Mouse (Mus musculus) lung, adult 2 months (tissue): ENCODE results near the gene Mup21.

Experiments used
- CTCF ChIP-seq: fragments of 200-500 bp; IDR thresholded peaks from 2 replicates; pipeline ENCODE4 v1.5.1; 2011; ENCODE audit warnings: mild to moderate bottlenecking, low read length, control low read depth; ENCODE audit not compliant: insufficient read depth
- POLR2A ChIP-seq: fragments of 200-500 bp; IDR thresholded peaks from 2 replicates; pipeline ENCODE4 v1.6.1; 2011; ENCODE audit warnings: low read depth, mild to moderate bottlenecking, control low read depth, low read length, borderline replicate concordance; ENCODE audit errors: extremely low read depth

GRCm38 (mm10) chr4:62150811-62151210 lies at the start of gene Mup21:
- TF ChIP-seq POLR2A (no peak), CTCF (no peak)
